Mouse (Mus musculus): Measurements from ENCODE around the gene Map2k4. TPM values are rescaled to one million over a fixed set of nuclear protein-coding genes. Genes with fewer than 3 reads are reported as not detected.
A peak's percentile ranks its signal among the peaks of the same experiment; 100 is the strongest.

The Map2k4 gene
- total and polyA plus RNA-seq, 2 experiments from 2014 or later = 123 to 175 TPM

DNA sequence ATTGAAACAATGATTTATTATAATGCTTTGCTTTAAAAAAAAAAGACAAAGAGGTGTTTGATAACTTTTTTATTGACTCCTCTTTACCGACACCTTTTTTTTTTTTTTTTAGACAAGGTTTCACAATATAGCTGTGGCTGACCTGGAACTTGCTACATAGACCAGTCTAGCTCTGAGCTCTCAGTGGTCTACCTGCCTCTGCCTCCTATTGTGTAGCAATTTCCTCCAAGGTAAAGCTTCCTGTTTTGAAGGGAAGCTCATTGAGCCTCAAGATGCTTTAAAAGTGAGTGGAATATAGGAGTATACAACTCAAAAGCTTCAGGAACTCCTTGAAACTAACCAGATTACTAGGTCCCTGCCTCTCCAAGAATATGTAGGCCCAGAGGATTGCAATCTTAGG lies 7.8 kb upstream of the Map2k4 start:
- H3K36me3 ChIP-seq (ENCODE audit: insufficient read depth, low read length) = no peaks in the 10 kb centered on the region
- no peak for TF ChIP-seq CTCF (IDR thresholded peaks at IDR 0.05)
- H3K27me3 ChIP-seq (ENCODE audit: insufficient read depth, low read length) = no peaks in the 10 kb centered on the region
- no peak overlapping the region for H3K4me2 ChIP-seq (ENCODE audit: low read depth, low read length, poor library complexity, severe bottlenecking)
- H3K9me3 ChIP-seq (ENCODE audit: low read length) = no peaks in the 10 kb centered on the region
- H3K9ac ChIP-seq (replicated peaks; ENCODE audit: low read length, poor library complexity, severe bottlenecking) = no peak overlapping the region
- 85% methylated on average over 1 of the region's 1 CpGs for WGBS
- no peak for DNase-seq (ENCODE audit: low spot score)
- ATAC-seq (ENCODE audit: low FRiP score) = no peak
- no peak overlapping the region for H3K4me3 ChIP-seq (ENCODE audit: low read depth, low read length)
- no peaks in the 10 kb centered on the region for H3K4me1 ChIP-seq (ENCODE audit: insufficient read depth, low read length)
- no peak overlapping the region for H3K27ac ChIP-seq (ENCODE audit: low read depth, low read length)

DNA sequence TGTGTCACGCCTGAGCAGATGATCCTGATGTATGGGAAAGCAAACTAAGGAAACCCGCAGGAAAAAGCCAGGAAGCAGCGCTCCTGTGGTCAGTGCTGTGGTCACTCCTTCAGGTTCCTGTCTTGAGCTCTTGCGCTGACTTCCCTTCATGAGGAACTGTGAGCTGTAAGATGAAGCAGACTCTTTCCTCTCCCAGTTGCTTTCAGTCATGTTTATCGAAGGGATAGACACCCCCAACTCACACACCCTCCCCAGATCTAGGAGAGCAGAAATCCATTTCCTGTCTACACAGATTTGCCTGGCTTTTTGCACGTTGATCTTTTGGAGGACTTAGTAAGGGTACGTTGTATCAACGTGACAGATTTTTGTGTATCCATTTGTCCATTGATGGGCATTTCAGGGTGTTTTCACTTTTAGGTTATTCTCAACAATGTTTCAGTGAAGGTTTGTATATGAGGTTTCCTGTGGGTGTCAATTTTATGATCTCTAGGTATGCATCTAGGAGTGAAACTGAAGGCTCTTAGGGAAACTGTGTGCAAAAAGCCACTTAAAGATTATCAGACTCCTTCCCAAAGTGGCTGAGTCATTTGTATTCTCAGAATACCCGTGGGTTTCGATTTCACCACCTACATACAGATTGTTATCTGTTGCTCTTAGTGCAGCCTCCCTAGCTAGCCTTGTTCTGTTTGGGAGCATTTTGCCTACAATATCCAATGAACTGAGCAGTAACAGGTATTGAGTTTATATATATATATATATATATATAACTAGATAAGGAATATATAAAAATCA lies 6.5 kb upstream of the Map2k4 start:
- no peak for ATAC-seq (ENCODE audit: low FRiP score)
- 81% methylated on average over 10 of the region's 10 CpGs for WGBS

DNA sequence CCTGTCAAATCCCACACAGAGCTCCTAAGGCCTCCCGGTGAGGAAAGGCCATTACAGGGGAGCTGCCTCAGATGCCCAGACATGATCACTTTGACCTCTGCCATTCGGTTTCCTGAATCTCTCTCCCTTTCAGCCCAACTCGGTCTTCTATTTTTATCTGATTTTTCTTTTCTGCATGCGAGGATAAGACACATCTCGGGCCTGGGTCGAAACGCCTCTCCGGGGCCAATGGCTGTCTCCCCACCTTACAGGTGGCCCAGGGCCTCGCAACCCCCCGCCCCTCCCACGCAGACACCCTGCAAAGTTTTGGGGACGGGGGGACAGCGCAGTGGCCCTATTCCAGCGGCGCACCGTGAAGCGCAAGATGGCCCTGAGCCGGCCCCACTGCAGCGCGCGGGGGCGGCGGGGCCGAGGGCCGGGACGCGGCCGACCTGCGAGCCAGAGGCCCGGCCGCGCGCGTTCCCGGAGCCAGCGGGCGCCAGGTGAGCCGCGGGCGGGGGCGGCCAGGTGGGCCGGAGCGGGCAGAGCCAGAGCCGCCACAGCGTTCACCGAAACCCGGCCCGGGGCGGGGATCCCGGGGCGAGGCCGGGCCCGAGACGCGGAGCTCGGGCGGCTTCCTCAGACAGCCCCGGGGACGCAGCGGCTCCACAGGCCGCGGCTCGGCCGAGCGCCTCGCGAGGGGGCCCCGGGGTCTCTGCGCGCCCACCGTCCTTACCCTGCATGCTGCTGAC lies 511 bp downstream of the Map2k4 start:
- peak; percentile 84 for ATAC-seq (ENCODE audit: low FRiP score)
- Histone ChIP-seq H3K27ac (ENCODE audit: low read depth, low read length) (peak overlapping the region; percentile 90), H3K27me3 (ENCODE audit: insufficient read depth, low read length) (no peaks in the 10 kb centered on the region), H3K36me3 (ENCODE audit: insufficient read depth, low read length) (no peaks in the 10 kb centered on the region), H3K4me3 (ENCODE audit: low read depth, low read length) (peak overlapping the region; percentile 97), H3K4me2 (ENCODE audit: low read depth, low read length, poor library complexity, severe bottlenecking) (peak overlapping the region; percentile 65), H3K4me1 (ENCODE audit: insufficient read depth, low read length) (peaks cover 7% of the 10 kb centered on the region; the same call in 1 of the 2 replicates), H3K9me3 (ENCODE audit: low read length) (no peaks in the 10 kb centered on the region), H3K9ac (replicated peaks; ENCODE audit: low read length, poor library complexity, severe bottlenecking) (peak overlapping the region; percentile 99)
- WGBS = under 1% methylated on average over 62 of the region's 71 CpGs
- DNase-seq (ENCODE audit: low spot score) = peak; percentile 17
- no peak for TF ChIP-seq CTCF (IDR thresholded peaks at IDR 0.05)

More for the DNA sequence above, 6.5 kb upstream of the Map2k4 start:
- Histone ChIP-seq H3K27ac (ENCODE audit: low read depth, low read length) (no peak overlapping the region), H3K9me3 (ENCODE audit: low read length) (no peaks in the 10 kb centered on the region), H3K27me3 (ENCODE audit: insufficient read depth, low read length) (no peaks in the 10 kb centered on the region), H3K36me3 (ENCODE audit: insufficient read depth, low read length) (no peaks in the 10 kb centered on the region), H3K4me1 (ENCODE audit: insufficient read depth, low read length) (no peaks in the 10 kb centered on the region), H3K4me3 (ENCODE audit: low read depth, low read length) (no peak overlapping the region), H3K9ac (replicated peaks; ENCODE audit: low read length, poor library complexity, severe bottlenecking) (no peak overlapping the region), H3K4me2 (ENCODE audit: low read depth, low read length, poor library complexity, severe bottlenecking) (no peak overlapping the region)
- DNase-seq (ENCODE audit: low spot score) = no peak
- no peak for TF ChIP-seq CTCF (IDR thresholded peaks at IDR 0.05)

GRCm38 (mm10) chr11:65786160-65786559 lies 1.9 kb downstream of the Map2k4 start:
- WGBS = 92% methylated on average over 2 of the region's 2 CpGs
- ATAC-seq (ENCODE audit: low FRiP score) = no peak
- Histone ChIP-seq H3K27ac (ENCODE audit: low read depth, low read length) (no peak overlapping the region), H3K9me3 (ENCODE audit: low read length) (no peaks in the 10 kb centered on the region), H3K4me1 (ENCODE audit: insufficient read depth, low read length) (peaks cover 7% of the 10 kb centered on the region; the same call in 1 of the 2 replicates), H3K9ac (replicated peaks; ENCODE audit: low read length, poor library complexity, severe bottlenecking) (no peak overlapping the region), H3K4me2 (ENCODE audit: low read depth, low read length, poor library complexity, severe bottlenecking) (peak overlapping the region; percentile 65), H3K4me3 (ENCODE audit: low read depth, low read length) (peak overlapping the region; percentile 97; the same call in 1 of the 2 replicates), H3K36me3 (ENCODE audit: insufficient read depth, low read length) (no peaks in the 10 kb centered on the region), H3K27me3 (ENCODE audit: insufficient read depth, low read length) (no peaks in the 10 kb centered on the region)
- TF ChIP-seq CTCF (IDR thresholded peaks at IDR 0.05) = no peak
- no peak for DNase-seq (ENCODE audit: low spot score)

- ATAC-seq (ENCODE audit: low FRiP score) = no peak
- peaks cover 7% of the 10 kb centered on the region; the same call in 1 of the 2 replicates for H3K4me1 ChIP-seq (ENCODE audit: insufficient read depth, low read length)
- no peaks in the 10 kb centered on the region for H3K9me3 ChIP-seq (ENCODE audit: low read length)
- no peak overlapping the region for H3K9ac ChIP-seq (replicated peaks; ENCODE audit: low read length, poor library complexity, severe bottlenecking)
- H3K4me3 ChIP-seq (ENCODE audit: low read depth, low read length) = no peak overlapping the region
- H3K4me2 ChIP-seq (ENCODE audit: low read depth, low read length, poor library complexity, severe bottlenecking) = no peak overlapping the region
- TF ChIP-seq CTCF (IDR thresholded peaks at IDR 0.05) = no peak
- no peak for DNase-seq (ENCODE audit: low spot score)
- no peak overlapping the region for H3K27ac ChIP-seq (ENCODE audit: low read depth, low read length)
- WGBS = 79% methylated on average over 3 of the region's 3 CpGs
- no peaks in the 10 kb centered on the region; the same call in 1 of the 2 replicates for H3K36me3 ChIP-seq (ENCODE audit: insufficient read depth, low read length)
- no peaks in the 10 kb centered on the region for H3K27me3 ChIP-seq (ENCODE audit: insufficient read depth, low read length)
Measured at GRCm38 (mm10) chr11:65781596-65781995, 6.5 kb downstream of the Map2k4 start.

- DNase-seq (ENCODE audit: low spot score) (no peak), ATAC-seq (ENCODE audit: low FRiP score) (no peak)
- Histone ChIP-seq H3K9me3 (ENCODE audit: low read length) (no peaks in the 10 kb centered on the region), H3K36me3 (ENCODE audit: insufficient read depth, low read length) (no peaks in the 10 kb centered on the region; the same call in 1 of the 2 replicates), H3K27ac (ENCODE audit: low read depth, low read length) (no peak overlapping the region), H3K27me3 (ENCODE audit: insufficient read depth, low read length) (no peaks in the 10 kb centered on the region), H3K4me3 (ENCODE audit: low read depth, low read length) (no peak overlapping the region), H3K4me1 (ENCODE audit: insufficient read depth, low read length) (no peaks in the 10 kb centered on the region), H3K9ac (replicated peaks; ENCODE audit: low read length, poor library complexity, severe bottlenecking) (no peak overlapping the region), H3K4me2 (ENCODE audit: low read depth, low read length, poor library complexity, severe bottlenecking) (no peak overlapping the region)
- 100% methylated on average over 1 of the region's 1 CpGs for WGBS
- no peak for TF ChIP-seq CTCF (IDR thresholded peaks at IDR 0.05)
Measured at GRCm38 (mm10) chr11:65779578-65779977, 8.5 kb downstream of the Map2k4 start.

Data from midbrain, postnatal 0 days (tissue).